Mouse (Mus musculus) neutrophil, adult 5-6 weeks (primary cell): ENCODE measurements around the gene Fen1. TPM values are rescaled to one million over a fixed set of nuclear protein-coding genes. Genes with fewer than 3 reads are reported as not detected.

Source experiments
- ATAC-seq: fragments of 151-379, 151-347 bp; 2 replicates; pipeline ENCODE4 v1.8.0; 2017; ENCODE audit warnings: mild to moderate bottlenecking, moderate TSS enrichment; ENCODE audit not compliant: insufficient number of reproducible peaks, poor library complexity, low FRiP score, severe bottlenecking; ENCODE audit errors: extremely low read depth
- total RNA-seq: library from RNA; stranded (forward); fragments of 200-1000 nt; gene quantifications from 2 replicates; pipeline ENCODE4 v1.2.3, GENCODE M21; 2017

Gene Fen1
- 17.2 and 18.9 TPM in 2 replicates for total RNA-seq

DNA sequence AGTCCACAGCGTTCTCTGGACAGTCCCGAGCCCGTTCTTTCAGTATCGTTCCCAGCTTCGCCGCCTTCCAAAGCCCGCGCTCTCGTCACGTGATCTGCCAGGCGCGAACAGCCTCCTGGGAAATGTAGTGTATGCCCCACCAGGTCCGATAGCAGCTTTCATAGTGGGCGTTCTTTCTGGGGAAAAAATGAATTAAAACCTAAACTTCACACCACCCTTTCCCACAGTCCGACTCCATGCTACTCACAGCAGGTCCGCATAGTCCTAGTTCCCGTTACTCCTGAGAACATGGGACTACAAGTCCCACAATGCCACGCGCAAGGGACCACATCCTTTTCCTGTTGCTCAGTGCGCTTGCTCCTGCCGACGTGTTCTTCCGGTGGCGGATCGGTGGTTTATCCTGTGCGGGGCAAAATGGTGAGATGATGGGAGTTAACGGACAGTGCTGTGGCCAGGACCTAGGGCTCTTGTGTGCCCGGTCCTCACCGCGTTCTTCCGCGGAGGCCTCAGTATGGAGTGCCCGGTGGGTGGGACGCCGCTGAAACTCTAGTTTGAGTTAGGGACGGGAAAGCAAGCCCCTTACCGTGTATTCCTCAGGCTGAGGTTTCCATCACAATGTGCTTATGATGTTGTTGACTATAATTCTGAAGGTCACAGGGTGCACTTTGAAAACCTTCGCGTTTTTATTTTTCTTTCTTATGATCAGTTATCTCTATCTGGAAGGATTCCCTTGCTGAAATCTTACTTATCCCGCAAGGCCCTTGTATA is at the start of gene Fen1, which contains the start of gene Tmem258:
Gene Fen1 (minus strand): TSS at position 322 of the 768 bp plus-strand sequence.
Gene Tmem258 (plus strand): TSS at position 167 of the 768 bp plus-strand sequence.
- ATAC-seq = peak; percentile 84

GRCm38 (mm10) chr19:10248128-10248527 is 44.2 kb upstream of the Fen1 start:
- ATAC-seq = no peak

DNA sequence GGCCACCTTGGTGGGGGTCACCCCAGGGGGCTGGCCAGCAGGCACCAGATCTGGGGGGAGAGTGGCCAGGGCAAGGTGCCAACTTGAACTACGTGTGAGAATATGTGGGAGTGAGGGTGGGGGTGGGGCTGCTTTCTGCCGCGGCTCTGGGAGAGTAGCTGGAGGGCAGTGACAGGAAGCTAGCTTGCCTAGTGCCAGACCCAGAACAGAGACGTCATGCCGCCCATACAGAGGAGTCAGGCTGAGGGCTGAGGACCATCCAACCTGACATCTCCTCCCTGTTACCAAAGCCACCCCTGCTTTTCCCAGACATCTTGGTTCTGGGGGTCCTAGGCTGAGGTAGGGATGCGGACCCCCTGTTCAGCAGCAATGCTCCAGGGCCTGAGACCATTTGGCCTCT is 43.2 kb upstream of the Fen1 start:
- ATAC-seq = no peak

GRCm38 (mm10) chr19:10244183-10244582 is 40.2 kb upstream of the Fen1 start:
- no peak for ATAC-seq

DNA sequence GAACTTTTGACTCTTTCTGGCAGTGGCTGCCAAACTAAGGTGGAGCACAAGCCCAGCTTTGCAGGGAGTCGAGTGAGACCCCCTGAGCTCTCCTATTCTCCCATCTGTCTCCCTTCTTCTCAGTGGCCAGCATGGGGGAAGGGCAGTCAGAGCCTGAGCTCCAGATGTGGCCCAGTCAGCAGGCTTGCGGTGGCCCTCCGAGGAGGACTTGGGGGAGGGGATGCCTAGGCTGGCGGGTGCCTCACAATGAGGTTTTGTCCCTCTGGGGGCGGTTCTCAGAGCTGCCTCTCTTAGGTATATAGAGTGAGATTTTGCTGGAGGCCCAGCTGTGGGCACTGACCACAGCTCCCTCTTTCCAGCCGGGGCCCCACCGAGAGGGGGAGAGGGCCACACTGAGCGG is 38.9 kb upstream of the Fen1 start:
- no peak for ATAC-seq

DNA sequence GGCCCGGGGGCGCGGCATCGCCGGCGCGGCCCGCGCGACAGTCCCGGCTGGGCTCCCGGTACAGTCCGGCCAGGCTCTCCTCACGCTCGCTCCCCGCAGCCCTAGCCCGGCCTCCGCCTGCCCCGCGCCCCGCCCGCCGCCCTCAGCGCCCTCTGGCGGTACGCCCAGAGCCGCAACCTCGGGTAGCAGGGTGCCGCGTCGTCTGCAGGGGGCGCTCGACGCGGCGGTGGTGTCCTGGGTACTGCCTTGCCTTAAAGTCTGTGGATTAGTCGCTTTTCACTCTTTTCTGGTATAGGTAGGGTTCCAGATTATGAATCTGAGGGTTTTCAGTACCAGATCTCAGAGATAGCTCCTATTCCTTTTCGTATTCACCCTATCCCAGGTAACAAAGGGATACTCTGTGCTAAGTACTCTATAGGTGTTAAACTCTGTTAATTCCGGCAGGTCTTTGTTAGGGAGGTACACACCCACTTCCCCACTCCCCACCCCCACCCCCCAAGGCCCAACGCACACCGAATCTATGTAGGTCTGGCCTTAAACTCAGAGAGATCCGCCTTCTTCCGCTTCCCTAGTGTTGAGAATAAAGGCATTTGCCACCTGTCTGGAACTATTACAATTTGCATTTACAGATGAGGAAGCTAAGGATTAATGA is 36.8 kb upstream of the Fen1 start, which contains the start of gene Myrf:
Gene Myrf (minus strand): TSS at position 95 of the 652 bp plus-strand sequence.
- ATAC-seq = 0 out of 2 replicates have a peak, but pooled peaks have one; percentile 14

GRCm38 (mm10) chr19:10239975-10240653 is 36.1 kb upstream of the Fen1 start:
- no peak for ATAC-seq

DNA sequence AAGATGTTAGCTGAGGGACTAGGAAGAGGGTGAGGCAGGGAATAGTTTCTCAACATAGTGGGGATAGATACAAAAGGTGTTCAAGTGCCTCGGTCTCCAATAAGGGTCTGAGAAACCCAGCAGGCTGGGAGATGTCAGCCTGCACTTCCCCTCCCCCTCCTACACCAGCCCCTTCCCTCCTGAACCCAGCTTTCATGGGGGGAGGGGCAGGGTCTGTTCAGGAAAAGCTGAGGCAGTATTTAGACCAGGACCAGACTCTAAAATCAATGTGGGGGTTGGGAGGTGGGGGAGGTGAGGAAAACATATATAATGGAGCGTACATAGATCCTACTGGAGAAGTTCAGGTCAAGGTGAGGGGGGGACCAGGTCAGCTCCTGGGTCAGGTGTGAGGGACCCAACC is 35.5 kb upstream of the Fen1 start:
- no peak for ATAC-seq

DNA sequence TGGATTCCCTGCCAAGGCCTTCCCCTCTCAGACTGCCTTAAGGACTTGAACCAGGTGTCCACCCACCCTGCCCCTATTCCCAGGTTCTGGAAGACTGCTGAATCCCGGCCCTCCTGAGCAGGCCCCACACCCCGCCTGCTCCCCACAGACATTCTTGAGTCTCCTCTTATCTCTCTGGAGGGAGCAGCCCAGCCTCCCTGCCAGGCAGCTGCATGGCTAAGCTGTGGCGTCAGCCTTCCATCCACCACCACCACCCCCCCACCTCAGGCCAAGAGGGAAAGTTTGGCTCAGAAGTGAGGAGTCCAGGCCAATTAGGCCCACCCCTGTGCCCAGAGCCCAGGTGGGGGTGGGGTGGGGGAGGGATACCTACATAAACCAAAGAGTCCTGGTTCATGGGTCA is 34.5 kb upstream of the Fen1 start:
- ATAC-seq = no peak

GRCm38 (mm10) chr19:10235784-10236565 is 32.0 kb upstream of the Fen1 start:
- ATAC-seq = no peak

GRCm38 (mm10) chr19:10232327-10233017 is 28.5 kb upstream of the Fen1 start:
- no peak for ATAC-seq

DNA sequence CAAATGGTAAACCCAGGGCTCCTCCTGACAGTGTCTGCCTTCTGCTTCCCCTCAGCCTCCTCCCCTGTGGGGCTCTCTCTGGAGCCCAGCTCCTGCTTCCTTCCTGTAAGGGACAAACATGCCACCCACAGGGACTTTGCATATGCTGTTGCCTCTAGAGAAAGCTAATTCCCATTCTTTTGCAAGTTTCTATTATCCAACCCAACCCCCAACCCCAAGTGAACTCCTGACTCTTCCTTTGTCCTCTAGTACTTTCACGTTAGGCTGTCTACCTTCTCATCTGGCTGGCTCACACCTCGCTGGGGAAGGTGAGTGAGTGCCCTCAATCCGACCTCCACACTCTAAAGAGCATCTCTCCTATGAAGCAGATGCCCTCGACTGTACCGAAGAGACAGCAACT is 27.9 kb upstream of the Fen1 start:
- ATAC-seq = no peak

- ATAC-seq = no peak
Measured at GRCm38 (mm10) chr19:10231016-10231415, 27.0 kb upstream of the Fen1 start.

- ATAC-seq = no peak
Measured at GRCm38 (mm10) chr19:10225767-10226166, 21.8 kb upstream of the Fen1 start.

DNA sequence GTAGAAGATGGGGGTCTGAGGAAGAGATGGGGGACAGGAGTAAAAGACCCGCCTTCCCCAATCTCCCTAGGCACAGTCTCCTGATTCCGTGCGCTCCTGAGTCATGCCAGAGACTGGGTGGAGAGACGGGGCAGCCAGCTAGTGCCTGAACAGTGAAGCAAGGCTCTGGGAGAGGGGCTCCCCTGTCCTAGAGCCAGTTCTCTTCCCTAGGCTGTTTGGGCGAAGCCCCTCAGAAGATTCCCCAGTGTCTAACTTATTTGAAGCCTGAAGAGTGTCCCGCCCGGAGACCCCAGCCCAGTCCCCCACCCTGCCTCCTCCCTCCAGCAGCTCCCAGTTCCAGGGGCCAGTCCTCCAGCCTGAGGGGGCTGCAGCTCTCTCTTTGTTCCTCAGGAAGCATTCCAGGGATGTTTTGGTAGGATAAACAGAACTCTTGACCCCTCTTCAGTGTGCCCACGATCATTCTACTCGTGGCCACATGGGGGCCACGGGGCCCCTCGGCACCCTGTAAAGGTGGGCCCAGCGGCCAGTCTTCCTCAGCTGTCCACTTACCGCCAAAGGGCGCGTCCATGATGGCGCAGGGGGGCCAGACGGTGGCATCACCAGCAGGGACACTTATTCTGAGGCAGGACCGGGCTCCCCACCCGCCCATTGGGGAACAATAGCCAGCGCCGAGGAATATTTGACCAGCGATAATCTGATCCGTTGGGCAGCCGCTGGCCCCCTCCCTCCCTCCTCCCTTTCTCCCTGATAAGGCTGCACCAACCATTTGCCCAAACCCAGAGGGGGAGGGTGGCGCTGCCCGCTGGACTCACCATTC is 20.9 kb upstream of the Fen1 start:
- ATAC-seq = no peak

DNA sequence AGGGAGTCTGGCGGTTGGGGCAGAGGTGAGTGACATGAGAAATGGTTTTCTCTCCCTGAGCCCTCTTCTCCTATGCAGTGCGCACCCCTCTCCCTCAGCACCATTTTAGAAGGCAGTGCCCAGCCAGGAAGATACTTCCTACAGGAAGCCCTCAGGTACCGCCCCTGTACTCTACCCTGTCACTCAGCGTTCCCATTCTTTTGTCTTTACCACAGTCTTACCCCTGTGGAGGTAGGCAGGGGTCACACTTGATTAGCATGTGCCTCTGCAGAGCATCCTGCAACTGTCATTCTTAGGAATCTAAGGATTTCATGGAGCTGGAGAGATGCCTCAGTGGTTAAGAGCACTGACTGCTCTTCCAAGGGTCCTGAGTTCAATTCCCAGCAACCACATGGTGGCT is 19.6 kb upstream of the Fen1 start:
- no peak for ATAC-seq

DNA sequence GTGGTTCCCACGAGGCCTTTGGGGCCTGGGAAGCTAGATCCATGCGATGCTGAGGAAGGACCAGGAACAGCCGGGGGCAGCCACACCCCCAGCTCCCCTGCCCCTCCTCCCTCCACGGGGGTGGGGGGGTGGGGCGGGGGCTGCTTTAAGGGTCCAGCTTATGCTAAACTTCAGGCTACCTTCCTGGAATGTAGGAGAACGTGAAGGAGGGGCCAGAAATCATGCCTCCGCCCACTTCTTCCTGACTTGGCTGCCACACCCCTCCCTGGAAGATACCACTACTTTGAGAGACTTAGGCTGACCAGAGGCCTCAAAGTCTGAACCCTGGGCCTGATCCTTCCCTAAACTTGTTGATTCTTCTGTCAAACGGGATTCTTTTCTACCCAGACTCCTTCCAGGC is 18.7 kb upstream of the Fen1 start:
- no peak for ATAC-seq

DNA sequence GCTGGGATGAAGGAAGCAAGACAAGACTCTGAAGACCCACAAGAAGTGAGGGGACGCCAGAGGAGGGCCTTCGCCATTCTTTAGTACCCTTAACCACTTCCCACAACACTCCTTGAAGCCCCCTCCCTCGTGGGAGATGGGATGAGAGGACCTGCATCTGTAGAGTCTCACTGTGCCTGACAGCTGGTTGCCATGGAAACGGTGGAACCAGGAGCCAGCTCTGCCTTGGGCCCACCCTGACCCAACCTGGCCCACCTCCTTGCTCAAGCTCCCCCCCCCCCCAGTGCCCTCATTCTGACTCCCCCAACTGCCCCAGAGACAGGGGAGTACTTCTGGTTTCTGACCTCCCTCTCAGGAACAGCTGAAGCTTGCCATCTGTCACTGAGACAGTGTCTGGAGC is 17.6 kb upstream of the Fen1 start:
- no peak for ATAC-seq
